Mouse (Mus musculus): ENCODE measurements at regions not wholly inside any gene's neighbourhood (a gene's known extent, or its start where the extent isn't known, plus 50 kb on each side); places are given as distances from the start of the nearest gene placed in this dataset.

DNA sequence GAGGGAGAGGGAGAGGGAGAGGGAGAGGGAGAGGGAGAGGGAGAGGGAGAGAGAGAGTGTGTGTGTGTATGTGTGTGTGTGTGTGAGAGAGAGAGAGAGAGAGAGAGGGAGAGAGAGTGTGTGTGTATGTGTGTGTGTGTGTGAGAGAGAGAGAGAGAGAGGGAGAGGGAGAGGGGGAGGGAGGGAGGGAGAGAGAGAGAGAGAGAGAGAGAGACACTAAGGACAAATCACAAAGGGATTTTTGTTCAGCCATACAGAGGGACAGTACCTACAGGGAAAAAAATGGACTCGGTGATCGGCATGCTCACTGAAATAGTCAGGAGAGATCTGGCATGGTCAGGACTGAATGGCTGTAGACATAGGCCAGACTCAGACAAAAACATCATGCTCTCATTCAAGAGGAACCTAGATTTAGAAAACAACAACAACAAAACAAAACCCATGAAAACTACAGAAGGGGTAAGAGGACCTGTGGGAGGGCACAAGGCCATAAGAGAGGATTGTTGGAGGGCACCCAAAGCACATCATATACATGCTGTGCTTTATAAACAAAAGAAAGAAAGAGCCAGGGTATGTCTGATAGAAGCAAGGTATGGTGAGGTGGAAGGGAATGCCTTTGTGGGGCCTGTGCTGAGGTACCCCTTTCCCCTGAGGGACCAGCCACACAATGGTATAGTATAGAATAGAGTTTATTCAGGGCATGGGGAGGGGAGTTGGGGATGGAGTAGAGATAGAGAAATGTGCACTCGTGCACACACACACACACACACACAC, 127.0 kb upstream of the Med14 start:
- no peak for DNase-seq (ENCODE audit: low spot score in 2 of 2)

DNA sequence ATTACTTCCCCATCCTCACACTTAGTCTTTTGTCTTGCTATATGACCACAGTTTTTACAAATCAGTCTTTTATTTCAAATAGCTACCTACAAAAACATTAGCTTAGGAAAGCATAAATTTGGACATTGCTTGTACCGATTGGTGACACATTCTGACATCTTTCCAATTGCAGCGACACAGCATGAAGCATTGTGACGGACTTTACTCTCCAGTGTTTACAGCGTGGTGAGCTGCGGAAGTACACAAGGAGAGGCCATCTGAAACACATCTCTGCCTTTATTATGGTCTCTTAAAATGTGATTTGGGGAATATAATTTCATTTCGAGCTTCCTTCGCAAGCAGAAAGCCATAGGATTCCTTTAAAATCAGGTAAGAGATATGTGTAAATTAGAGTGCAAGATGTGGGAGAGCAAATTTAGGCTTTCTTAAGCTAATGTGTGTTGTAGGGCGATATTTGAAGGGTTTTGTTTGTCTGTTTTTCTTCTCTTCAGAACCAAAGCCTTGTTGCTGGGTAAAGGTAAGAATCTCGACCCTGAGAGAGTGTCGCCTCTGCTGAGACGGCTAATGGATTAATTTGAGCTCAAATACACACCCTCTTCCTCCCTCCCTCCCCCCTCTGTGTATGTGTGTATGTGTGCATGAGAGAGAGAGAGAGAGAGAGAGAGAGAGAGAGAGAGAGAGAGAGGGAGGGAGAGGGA, 126.3 kb upstream of the Med14 start:
- no peak for DNase-seq (ENCODE audit: low spot score in 2 of 2)

DNA sequence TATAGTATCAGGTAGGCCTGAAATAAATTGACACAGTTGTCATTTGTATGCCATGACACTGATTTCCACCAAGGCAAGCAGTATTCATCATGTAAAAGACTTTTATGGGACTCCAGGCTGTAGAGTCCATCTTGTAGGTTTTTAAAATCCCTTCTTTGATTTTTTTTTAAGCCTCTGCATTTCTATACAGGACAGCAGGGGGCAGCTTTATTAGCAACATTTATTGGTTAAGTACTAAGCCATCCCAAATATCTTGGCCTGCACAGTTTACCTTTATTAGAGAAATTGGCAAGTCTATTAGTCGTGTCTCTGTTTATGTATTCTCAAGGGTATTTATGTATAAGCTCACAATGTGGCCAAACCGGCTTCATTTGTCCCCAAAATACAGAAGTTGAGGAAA, 125.6 kb upstream of the Med14 start:
- no peak for DNase-seq (ENCODE audit: low spot score in 2 of 2)

- DNase-seq (ENCODE audit: low spot score in 2 of 2): no peak
Observed at GRCm38 (mm10) chrX:12886160-12887048, 124.5 kb upstream of the Med14 start.

- no peak for DNase-seq (ENCODE audit: low spot score in 2 of 2)
Observed at GRCm38 (mm10) chrX:12879233-12879632, 117.4 kb upstream of the Med14 start.

DNA sequence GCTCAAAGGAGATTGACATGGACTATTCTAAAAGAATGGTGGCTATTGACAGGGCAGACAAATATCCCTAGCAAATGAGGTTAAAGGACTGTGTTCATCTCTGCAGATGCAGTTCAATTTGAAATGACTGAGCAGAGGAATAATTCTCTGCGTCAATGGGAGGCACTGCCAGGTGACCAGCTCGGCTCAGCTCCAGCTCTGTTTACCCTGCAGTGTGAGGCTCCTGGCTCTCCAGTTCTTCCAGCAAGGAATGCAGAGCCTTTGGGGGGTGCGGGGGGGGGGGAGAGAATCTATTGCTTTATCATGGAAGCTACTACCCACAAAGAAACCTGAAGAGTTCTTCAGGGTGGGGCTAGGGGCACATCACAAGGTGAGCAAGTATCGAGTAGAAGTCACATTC, 115.6 kb upstream of the Med14 start:
- DNase-seq (ENCODE audit: low spot score in 2 of 2): no peak

- DNase-seq (ENCODE audit: low spot score in 2 of 2): peak; percentile 80 to 82
Observed at GRCm38 (mm10) chrX:12873698-12874144, 111.8 kb upstream of the Med14 start.

DNA sequence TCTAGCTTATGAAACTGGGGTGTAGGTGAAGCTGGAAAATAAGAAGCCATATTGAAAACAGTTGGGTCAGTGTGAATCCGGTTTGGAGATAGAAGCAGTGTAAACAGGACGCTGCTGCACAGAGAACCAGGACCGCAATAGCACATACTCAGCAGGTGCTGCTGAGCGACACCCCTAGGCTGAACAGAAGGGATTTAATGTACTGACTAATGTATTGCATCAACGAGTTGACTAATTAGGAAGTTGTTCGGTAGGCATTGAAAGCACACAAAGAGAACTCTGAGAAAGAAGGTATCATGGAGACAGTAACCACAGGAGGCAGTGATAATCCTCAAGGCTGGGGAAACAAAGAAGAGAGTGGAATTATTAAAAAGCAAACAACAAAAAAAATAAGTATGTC, 111.4 kb upstream of the Med14 start:
- no peak for DNase-seq (ENCODE audit: low spot score in 2 of 2)

- DNase-seq (ENCODE audit: low spot score in 2 of 2): no peak
Observed at GRCm38 (mm10) chrX:12866885-12867498, 105.1 kb upstream of the Med14 start.

- no peak for DNase-seq (ENCODE audit: low spot score in 2 of 2)
Observed at GRCm38 (mm10) chrX:12866176-12866575, 104.3 kb upstream of the Med14 start.

- no peak for DNase-seq (ENCODE audit: low spot score in 2 of 2)
Observed at GRCm38 (mm10) chrX:12860168-12860567, 98.3 kb upstream of the Med14 start.

DNA sequence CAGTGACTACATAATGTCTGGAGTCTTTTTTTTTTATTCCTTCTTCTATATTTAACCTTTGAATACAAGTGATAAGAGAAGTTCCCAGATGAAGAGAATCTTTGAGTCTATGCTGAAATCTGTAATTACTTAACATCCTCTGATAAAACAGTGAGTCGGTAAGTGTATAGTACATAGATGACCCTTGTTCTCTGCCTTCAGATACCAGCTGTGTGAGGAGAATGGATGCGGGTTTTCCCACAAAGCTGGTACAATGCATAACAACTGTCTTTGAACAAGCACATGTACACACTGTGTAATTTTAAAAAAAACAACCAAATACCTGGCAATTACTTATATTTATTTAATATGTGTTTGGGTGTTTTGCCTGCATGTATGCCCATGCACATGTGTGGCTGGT, 96.9 kb upstream of the Med14 start:
- DNase-seq (ENCODE audit: low spot score in 2 of 2): no peak

DNA sequence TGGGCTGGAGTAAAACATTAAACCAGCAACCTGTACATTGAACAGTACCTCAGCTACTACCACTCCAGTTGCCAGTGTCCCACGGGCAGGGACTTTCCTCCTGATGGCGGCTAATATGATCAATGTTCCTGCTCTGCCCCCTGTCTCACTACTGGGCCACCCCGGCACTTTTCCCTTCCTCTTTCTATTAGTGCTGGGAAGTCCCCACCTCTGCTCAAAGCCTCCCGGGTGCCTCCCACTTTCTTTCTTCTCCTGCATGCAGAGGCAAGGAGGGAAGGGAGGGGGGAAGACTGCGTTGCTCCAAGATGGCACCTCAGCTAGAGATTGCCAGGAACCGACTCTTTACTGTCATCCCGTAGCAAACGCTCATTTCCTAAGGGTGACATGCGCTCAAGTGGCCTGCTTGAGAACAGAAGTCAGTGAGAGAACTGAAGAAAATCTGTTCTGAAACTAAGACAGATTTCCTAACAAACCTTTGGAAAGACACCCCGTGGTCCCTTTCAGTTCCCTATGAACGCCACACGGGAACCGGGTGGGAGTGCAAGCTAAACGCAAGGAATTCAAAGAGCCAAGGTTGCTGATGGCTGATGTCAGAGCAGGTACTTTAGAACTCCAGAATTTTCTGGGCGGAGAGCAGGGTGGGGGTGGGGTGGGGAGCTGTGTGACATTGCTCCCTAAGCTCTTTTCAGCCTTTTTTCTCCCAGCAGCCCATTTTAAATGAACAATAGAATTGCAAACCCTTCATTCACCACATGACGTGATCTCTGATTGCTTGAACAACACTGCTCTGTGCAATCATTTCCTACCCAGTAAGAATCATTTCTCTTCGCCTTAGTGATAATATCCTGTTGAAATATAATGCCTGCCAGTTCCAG, 96.2 kb upstream of the Med14 start:
- DNase-seq (ENCODE audit: low spot score in 2 of 2): peak; percentile 23 to 25

DNA sequence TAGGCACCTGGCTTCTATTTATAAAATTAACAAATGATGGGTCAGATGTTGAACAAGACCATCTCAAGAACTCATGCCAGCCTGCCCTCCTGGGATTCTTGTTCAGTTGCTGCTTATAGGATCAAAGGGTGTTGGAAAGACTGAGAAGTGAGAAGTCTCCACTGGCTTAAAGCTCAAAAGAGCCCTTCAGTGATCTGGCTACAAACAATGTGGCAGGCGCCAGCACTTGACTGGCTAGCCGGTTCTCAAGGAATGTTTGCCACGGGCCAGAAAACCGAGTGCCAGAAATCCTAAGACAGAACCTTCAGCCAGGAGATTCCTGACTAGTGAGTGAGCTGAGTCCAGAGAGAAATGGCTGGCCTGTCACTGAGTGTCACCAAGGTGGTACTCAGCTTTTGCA, 93.6 kb upstream of the Med14 start:
- DNase-seq (ENCODE audit: low spot score in 2 of 2): no peak

- no peak for DNase-seq (ENCODE audit: low spot score in 2 of 2)
Observed at GRCm38 (mm10) chrX:12851684-12852083, 89.8 kb upstream of the Med14 start.

GRCm38 (mm10) chrX:12844431-12844830, 82.6 kb upstream of the Med14 start:
- DNase-seq (ENCODE audit: low spot score in 2 of 2): no peak

- DNase-seq (ENCODE audit: low spot score in 2 of 2): no peak
Observed at GRCm38 (mm10) chrX:12841021-12841325, 79.1 kb upstream of the Med14 start.

GRCm38 (mm10) chrX:12840160-12841020, 78.5 kb upstream of the Med14 start:
- peak; percentile 74 to 76 for DNase-seq (ENCODE audit: low spot score in 2 of 2)

- peak; percentile 39 to 40 for DNase-seq (ENCODE audit: low spot score in 2 of 2)
Observed at GRCm38 (mm10) chrX:12839406-12840159, 77.7 kb upstream of the Med14 start.
